Comparison of ENCODE assay signal across 12 mouse cellular contexts in the genomic region with DNA sequence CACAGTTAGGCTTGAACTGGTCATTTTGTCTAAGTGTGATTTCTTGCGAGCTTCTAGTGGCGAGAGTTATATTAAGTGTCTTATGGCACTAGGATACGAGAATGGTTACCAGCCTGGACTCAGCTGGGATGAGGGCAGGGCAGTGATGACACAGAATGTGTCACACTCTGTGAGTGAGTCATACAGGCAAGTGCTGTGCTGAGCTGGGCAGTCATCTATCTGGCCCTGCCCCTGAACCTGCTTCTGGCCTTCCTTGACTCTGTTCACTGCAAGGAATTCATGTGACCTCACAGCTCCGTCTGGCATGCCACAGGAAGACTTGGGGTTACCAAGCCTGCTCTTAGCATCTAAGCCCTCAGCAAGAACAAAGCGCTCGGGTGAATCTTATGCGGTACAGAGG. TPM values are rescaled to one million over a fixed set of nuclear protein-coding genes. Genes with fewer than 3 reads are reported as not detected.
DNase-seq lines count a peak whose midpoint lies in the region; ATAC-seq lines count a peak whose summit lies in the region.
"Had no signal": no experiment of that assay in that cellular context is flagged by ENCODE, and none has a peak within 500 bp of the region (broad histone marks: within the 10 kb centered on the region; RNA-seq: fewer than 3 reads in every experiment).

No protein-coding gene starts in this region.

- 57% methylated on average over 7 of the region's 7 CpGs for whole genome bisulfite sequencing in heart, embryonic 14.5 days
- WGBS in intestine, embryonic 14.5 days: 81% methylated on average over 7 of the region's 7 CpGs
- WGBS in forebrain, embryonic 14.5 days: 87% methylated on average over 7 of the region's 7 CpGs

- H3K4me3 ChIP-seq in heart, embryonic 14.5 days (ENCODE audit: control insufficient read depth in 1 of 2, insufficient read depth in 1 of 2, low read depth in 1 of 2, low read length in 2 of 2): no peak overlapping the region
- no peak overlapping the region for H3K4me3 ChIP-seq in intestine, embryonic 14.5 days (ENCODE audit: low read depth, low read length)
- no peak overlapping the region for H3K4me3 ChIP-seq in forebrain, embryonic 14.5 days (ENCODE audit: low read depth, low read length)
- H3K4me3 ChIP-seq: layer of hippocampus, adult 2 months had no signal

- H3K27me3 ChIP-seq in heart, embryonic 14.5 days (ENCODE audit: control insufficient read depth, insufficient read depth, low read length): no peaks in the 10 kb centered on the region
- no peaks in the 10 kb centered on the region for H3K27me3 ChIP-seq in intestine, embryonic 14.5 days (replicated peaks; ENCODE audit: control insufficient read depth, insufficient read depth, low read length)
- H3K27me3 ChIP-seq in forebrain, embryonic 14.5 days (replicated peaks; ENCODE audit: control insufficient read depth, insufficient read depth, low read length): no peaks in the 10 kb centered on the region

- DNase-seq in heart, adult 9 months (ENCODE audit: low spot score in 2 of 2): no peak
- peak; percentile 93 for DNase-seq in 3T3-L1 (ENCODE audit: low read depth, low spot score)
- DNase-seq in adrenal gland, adult 2 months: peak; percentile 85
- DNase-seq in intestine, embryonic 14.5 days (ENCODE audit: low spot score): no peak
- no peak for DNase-seq in gastrocnemius, postnatal 10 days
- no peak for DNase-seq in forebrain, embryonic 14.5 days (ENCODE audit: low spot score)
- no peak for DNase-seq in right cerebral cortex, postnatal 36 days (ENCODE audit: low spot score in 2 of 2)
- DNase-seq: gastrocnemius, postnatal 36 days; kidney, adult 11 months; left cerebral cortex, postnatal 4 days had no signal

- H3K9me3 ChIP-seq in heart, embryonic 14.5 days (ENCODE audit: control insufficient read depth, low read length): no peaks in the 10 kb centered on the region
- no peaks in the 10 kb centered on the region for H3K9me3 ChIP-seq in intestine, embryonic 14.5 days (ENCODE audit: control insufficient read depth, low read length)
- no peaks in the 10 kb centered on the region for H3K9me3 ChIP-seq in forebrain, embryonic 14.5 days (replicated peaks; ENCODE audit: control insufficient read depth, low read length)

- ATAC-seq in heart, embryonic 14.5 days (ENCODE audit: insufficient number of reproducible peaks, insufficient read depth, low FRiP score, low read depth): no peak
- ATAC-seq in intestine, embryonic 14.5 days (replicated peaks; ENCODE audit: low FRiP score, low TSS enrichment, low read depth): 0 out of 2 replicates have a peak, but pooled peaks have one; percentile 56
- ATAC-seq in forebrain, embryonic 14.5 days: no peak

- no peak overlapping the region for H3K4me2 ChIP-seq in heart, embryonic 14.5 days (ENCODE audit: low read length)
- H3K4me2 ChIP-seq in intestine, embryonic 14.5 days (ENCODE audit: low read length): no peak overlapping the region
- no peak overlapping the region for H3K4me2 ChIP-seq in forebrain, embryonic 14.5 days (ENCODE audit: low read length)

- H3K36me3 ChIP-seq in heart, embryonic 14.5 days (ENCODE audit: control insufficient read depth, insufficient read depth, low read length): no peaks in the 10 kb centered on the region
- no peaks in the 10 kb centered on the region for H3K36me3 ChIP-seq in intestine, embryonic 14.5 days (ENCODE audit: control insufficient read depth, insufficient read depth, low read length)
- no peaks in the 10 kb centered on the region for H3K36me3 ChIP-seq in forebrain, embryonic 14.5 days (ENCODE audit: control insufficient read depth, insufficient read depth, low read length)

- no peak overlapping the region for H3K9ac ChIP-seq in heart, embryonic 14.5 days (ENCODE audit: low read length)
- H3K9ac ChIP-seq in intestine, embryonic 14.5 days (ENCODE audit: low read length): no peak overlapping the region
- H3K9ac ChIP-seq in forebrain, embryonic 14.5 days (ENCODE audit: low read length): no peak overlapping the region

- peak overlapping the region; percentile 5 to 54; a peak in 2 of 4 replicates for H3K27ac ChIP-seq in heart, embryonic 14.5 days (replicated peaks in 1 of 2; ENCODE audit: control insufficient read depth in 1 of 2, insufficient read depth in 1 of 2, low read depth in 2 of 2, low read length in 2 of 2)
- no peak overlapping the region for H3K27ac ChIP-seq in intestine, embryonic 14.5 days (ENCODE audit: low read depth)
- H3K27ac ChIP-seq in forebrain, embryonic 14.5 days (ENCODE audit: low read depth, low read length): no peak overlapping the region
- H3K27ac ChIP-seq: layer of hippocampus, adult 2 months had no signal

- H3K4me1 ChIP-seq in heart, embryonic 14.5 days (ENCODE audit: control insufficient read depth in 2 of 2, insufficient read depth in 2 of 2, low read length in 2 of 2): peaks cover 24 to 39% of the 10 kb centered on the region in 2 experiments
- H3K4me1 ChIP-seq in intestine, embryonic 14.5 days (replicated peaks; ENCODE audit: control insufficient read depth, insufficient read depth, low read length): peaks cover 7% of the 10 kb centered on the region
- H3K4me1 ChIP-seq in forebrain, embryonic 14.5 days (ENCODE audit: control insufficient read depth, insufficient read depth, low read length): no peaks in the 10 kb centered on the region

RNA-seq across cellular contexts. Expression of gene Gpat3, which starts 16.3 kb away (rescaled TPM):
- polyA plus RNA-seq in heart, embryonic 14.5 days (2014; fragmentation: Nextera tagmentation; extraction: Ambion mirVana): 12.1 and 14.9 TPM in 2 replicates
- total RNA-seq in adrenal gland, adult 2 months (2021): 10 to 100 TPM; 10.5 to 37.6 TPM
- polyA plus RNA-seq in adrenal gland, adult 2 months (2012; rRNA removed): 2.0 and 4.7 TPM in 2 replicates
- 2.7 and 4.6 TPM in 2 replicates for polyA plus RNA-seq in intestine, embryonic 14.5 days (2014; fragmentation: Nextera tagmentation; extraction: Ambion mirVana)
- total RNA-seq in gastrocnemius, postnatal 10 days (2021): 1 to 10 TPM; 2.8 to 4.8 TPM
- polyA plus RNA-seq in forebrain, embryonic 14.5 days (2014; fragmentation: Nextera tagmentation; extraction: Ambion mirVana): 0.33 and 0.69 TPM in 2 replicates

RNA-seq across cellular contexts. Expression of gene Abraxas1, which starts 41.0 kb away (rescaled TPM):
- polyA plus RNA-seq in heart, embryonic 14.5 days (2014; fragmentation: Nextera tagmentation; extraction: Ambion mirVana): 32.3 and 33.8 TPM in 2 replicates
- 10 to 100 TPM; 11.6 to 14.0 TPM for total RNA-seq in adrenal gland, adult 2 months (2021)
- polyA plus RNA-seq in adrenal gland, adult 2 months (2012; rRNA removed): 1.8 and 2.4 TPM in 2 replicates
- 27.9 and 31.0 TPM in 2 replicates for polyA plus RNA-seq in intestine, embryonic 14.5 days (2014; fragmentation: Nextera tagmentation; extraction: Ambion mirVana)
- 1 to 10 TPM; 7.2 to 8.4 TPM for total RNA-seq in gastrocnemius, postnatal 10 days (2021)
- polyA plus RNA-seq in forebrain, embryonic 14.5 days (2014; fragmentation: Nextera tagmentation; extraction: Ambion mirVana): 11.8 and 13.4 TPM in 2 replicates

Comparison
In these comparisons a context has a peak if more than half of its experiments do, and no peak if none do; other contexts are left out.
1. H3K27ac ChIP-seq: peak in heart, embryonic 14.5 days (2 of 2); none in intestine, embryonic 14.5 days (single experiment) and forebrain, embryonic 14.5 days (single experiment).
2. DNase-seq: peak in 3T3-L1 (single experiment) and adrenal gland, adult 2 months (single experiment); none in heart, adult 9 months (0 of 2), intestine, embryonic 14.5 days (single experiment), gastrocnemius, postnatal 10 days (single experiment), forebrain, embryonic 14.5 days (single experiment) and right cerebral cortex, postnatal 36 days (0 of 2).